Mouse (Mus musculus): ENCODE measurements at regions not wholly inside any gene's neighbourhood (a gene's known extent, or its start where the extent isn't known, plus 50 kb on each side); places are given as distances from the start of the nearest gene placed in this dataset.

- WGBS, result 87% methylated on average over 6 of the region's 6 CpGs
- no peak for ATAC-seq (ENCODE audit: low FRiP score, low read depth)
Observed at GRCm38 (mm10) chr3:139780054-139780453, 574.6 kb downstream of the Stpg2 start.

GRCm38 (mm10) chr3:139783406-139783805 lies 577.9 kb downstream of the Stpg2 start:
- Histone ChIP-seq H3K27me3 (no peaks in the 10 kb centered on the region), H3K4me1 (replicated peaks) (no peaks in the 10 kb centered on the region; the same call in 1 of the 2 replicates), H3K36me3 (no peaks in the 10 kb centered on the region), H3K9ac (no peak overlapping the region), H3K4me3 (no peak overlapping the region), H3K9me3 (no peaks in the 10 kb centered on the region), H3K4me2 (no peak overlapping the region), H3K27ac (replicated peaks) (no peak overlapping the region)
- 28% methylated on average over 3 of the region's 3 CpGs for WGBS
- no peak for ATAC-seq (ENCODE audit: low FRiP score, low read depth)

More at GRCm38 (mm10) chr3:139780054-139780453, 574.6 kb downstream of the Stpg2 start:
- no peaks in the 10 kb centered on the region for H3K9me3 ChIP-seq
- no peaks in the 10 kb centered on the region for H3K36me3 ChIP-seq
- H3K9ac ChIP-seq, result no peak overlapping the region
- no peaks in the 10 kb centered on the region; the same call in 1 of the 2 replicates for H3K4me1 ChIP-seq (replicated peaks)
- H3K4me3 ChIP-seq, result no peak overlapping the region
- H3K27me3 ChIP-seq, result no peaks in the 10 kb centered on the region
- no peak overlapping the region for H3K4me2 ChIP-seq
- H3K27ac ChIP-seq (replicated peaks), result no peak overlapping the region

- no peaks in the 10 kb centered on the region for H3K9me3 ChIP-seq
- no peak for ATAC-seq (ENCODE audit: low FRiP score, low read depth)
- H3K27me3 ChIP-seq, result no peaks in the 10 kb centered on the region
Observed at GRCm38 (mm10) chr3:139786510-139786909, 581.0 kb downstream of the Stpg2 start.

GRCm38 (mm10) chr3:139788854-139789253 lies 583.4 kb downstream of the Stpg2 start:
- WGBS, result 93% methylated on average over 2 of the region's 2 CpGs
- Histone ChIP-seq H3K4me3 (no peak overlapping the region), H3K9ac (no peak overlapping the region), H3K27ac (replicated peaks) (no peak overlapping the region), H3K36me3 (no peaks in the 10 kb centered on the region), H3K27me3 (no peaks in the 10 kb centered on the region), H3K9me3 (no peaks in the 10 kb centered on the region), H3K4me2 (no peak overlapping the region), H3K4me1 (replicated peaks) (no peaks in the 10 kb centered on the region)
- ATAC-seq (ENCODE audit: low FRiP score, low read depth), result no peak

More at GRCm38 (mm10) chr3:139786510-139786909, 581.0 kb downstream of the Stpg2 start:
- Histone ChIP-seq H3K4me2 (no peak overlapping the region), H3K4me1 (replicated peaks) (no peaks in the 10 kb centered on the region; the same call in 1 of the 2 replicates), H3K4me3 (no peak overlapping the region), H3K36me3 (no peaks in the 10 kb centered on the region), H3K27ac (replicated peaks) (no peak overlapping the region), H3K9ac (no peak overlapping the region)
- 94% methylated on average over 1 of the region's 1 CpGs for WGBS

GRCm38 (mm10) chr3:139796685-139797084 lies 591.2 kb downstream of the Stpg2 start:
- no peak overlapping the region for H3K4me3 ChIP-seq
- no peaks in the 10 kb centered on the region for H3K36me3 ChIP-seq
- ATAC-seq (ENCODE audit: low FRiP score, low read depth), result no peak
- 45% methylated on average over 1 of the region's 1 CpGs for WGBS
- H3K9me3 ChIP-seq, result no peaks in the 10 kb centered on the region
- H3K27me3 ChIP-seq, result no peaks in the 10 kb centered on the region
- no peak overlapping the region for H3K4me2 ChIP-seq
- H3K9ac ChIP-seq, result no peak overlapping the region
- no peaks in the 10 kb centered on the region for H3K4me1 ChIP-seq (replicated peaks)
- no peak overlapping the region for H3K27ac ChIP-seq (replicated peaks)

- no peaks in the 10 kb centered on the region for H3K9me3 ChIP-seq
- WGBS, result 60% methylated on average over 2 of the region's 2 CpGs
- no peak overlapping the region for H3K9ac ChIP-seq
- H3K27ac ChIP-seq (replicated peaks), result no peak overlapping the region
- H3K36me3 ChIP-seq, result no peaks in the 10 kb centered on the region
- no peak overlapping the region for H3K4me3 ChIP-seq
- H3K4me1 ChIP-seq (replicated peaks), result no peaks in the 10 kb centered on the region
- H3K4me2 ChIP-seq, result no peak overlapping the region
- H3K27me3 ChIP-seq, result no peaks in the 10 kb centered on the region
- ATAC-seq (ENCODE audit: low FRiP score, low read depth), result no peak
Observed at GRCm38 (mm10) chr3:139799059-139799458, 593.6 kb downstream of the Stpg2 start.

- H3K9ac ChIP-seq, result no peak overlapping the region
- no peak overlapping the region for H3K4me2 ChIP-seq
- H3K27me3 ChIP-seq, result no peaks in the 10 kb centered on the region
- H3K27ac ChIP-seq (replicated peaks), result no peak overlapping the region
- no peaks in the 10 kb centered on the region for H3K36me3 ChIP-seq
- H3K4me3 ChIP-seq, result no peak overlapping the region
- H3K4me1 ChIP-seq (replicated peaks), result no peaks in the 10 kb centered on the region
- no peaks in the 10 kb centered on the region for H3K9me3 ChIP-seq
- 35% methylated on average over 7 of the region's 7 CpGs for WGBS
- no peak for ATAC-seq (ENCODE audit: low FRiP score, low read depth)
Observed at GRCm38 (mm10) chr3:139802716-139803710, 597.5 kb downstream of the Stpg2 start.

GRCm38 (mm10) chr3:139828014-139828413 lies 622.5 kb downstream of the Stpg2 start:
- Histone ChIP-seq H3K4me3 (no peak overlapping the region), H3K27ac (replicated peaks) (no peak overlapping the region), H3K36me3 (no peaks in the 10 kb centered on the region), H3K4me2 (no peak overlapping the region), H3K9me3 (no peaks in the 10 kb centered on the region), H3K4me1 (replicated peaks) (no peaks in the 10 kb centered on the region), H3K27me3 (no peaks in the 10 kb centered on the region), H3K9ac (no peak overlapping the region)
- 86% methylated on average over 10 of the region's 10 CpGs for WGBS
- ATAC-seq (ENCODE audit: low FRiP score, low read depth), result no peak

- no peak for ATAC-seq (ENCODE audit: low FRiP score, low read depth)
- WGBS, result 75% methylated on average over 2 of the region's 2 CpGs
- H3K4me2 ChIP-seq, result no peak overlapping the region
Observed at GRCm38 (mm10) chr3:139828581-139828980, 623.1 kb downstream of the Stpg2 start.

GRCm38 (mm10) chr3:139832599-139832998 lies 627.1 kb downstream of the Stpg2 start:
- no peak for ATAC-seq (ENCODE audit: low FRiP score, low read depth)
- Histone ChIP-seq H3K27ac (replicated peaks) (no peak overlapping the region), H3K36me3 (no peaks in the 10 kb centered on the region), H3K9ac (no peak overlapping the region), H3K4me2 (no peak overlapping the region), H3K9me3 (no peaks in the 10 kb centered on the region), H3K27me3 (no peaks in the 10 kb centered on the region), H3K4me3 (no peak overlapping the region), H3K4me1 (replicated peaks) (no peaks in the 10 kb centered on the region)
- WGBS, result 84% methylated on average over 5 of the region's 5 CpGs

More at GRCm38 (mm10) chr3:139828581-139828980, 623.1 kb downstream of the Stpg2 start:
- Histone ChIP-seq H3K27me3 (no peaks in the 10 kb centered on the region), H3K9me3 (no peaks in the 10 kb centered on the region), H3K27ac (replicated peaks) (no peak overlapping the region), H3K36me3 (no peaks in the 10 kb centered on the region), H3K9ac (no peak overlapping the region), H3K4me1 (replicated peaks) (no peaks in the 10 kb centered on the region), H3K4me3 (no peak overlapping the region)

- Histone ChIP-seq H3K9me3 (no peaks in the 10 kb centered on the region), H3K9ac (no peak overlapping the region), H3K4me1 (replicated peaks) (no peaks in the 10 kb centered on the region), H3K27me3 (no peaks in the 10 kb centered on the region), H3K36me3 (no peaks in the 10 kb centered on the region), H3K4me2 (no peak overlapping the region), H3K27ac (replicated peaks) (no peak overlapping the region), H3K4me3 (no peak overlapping the region)
- no peak for ATAC-seq (ENCODE audit: low FRiP score, low read depth)
- WGBS, result 95% methylated on average over 3 of the region's 3 CpGs
Observed at GRCm38 (mm10) chr3:139842015-139842414, 636.5 kb downstream of the Stpg2 start.

GRCm38 (mm10) chr3:139842988-139843605 lies 637.6 kb downstream of the Stpg2 start:
- ATAC-seq (ENCODE audit: low FRiP score, low read depth), result no peak
- Histone ChIP-seq H3K9ac (no peak overlapping the region), H3K27me3 (no peaks in the 10 kb centered on the region), H3K36me3 (no peaks in the 10 kb centered on the region), H3K4me1 (replicated peaks) (no peaks in the 10 kb centered on the region), H3K4me3 (no peak overlapping the region), H3K9me3 (no peaks in the 10 kb centered on the region), H3K4me2 (no peak overlapping the region), H3K27ac (replicated peaks) (no peak overlapping the region)
- 86% methylated on average over 5 of the region's 5 CpGs for WGBS

Data from hindbrain, embryonic 15.5 days (tissue).